Mouse (Mus musculus): ENCODE results near the gene Hoxc12. TPM values are rescaled to one million over a fixed set of nuclear protein-coding genes. Genes with fewer than 3 reads are reported as not detected.

The Hoxc12 gene
- total RNA-seq, 2 experiments from 2014 or later: not detected

GRCm38 (mm10) chr15:102934897-102935296, 1.7 kb upstream of the Hoxc12 start:
- no peak for ATAC-seq (ENCODE audit: poor library complexity, severe bottlenecking)

GRCm38 (mm10) chr15:102937036-102937666, 594 bp downstream of the Hoxc12 start:
- no peak for ATAC-seq (ENCODE audit: poor library complexity, severe bottlenecking)

GRCm38 (mm10) chr15:102939256-102940155, 2.9 kb downstream of the Hoxc12 start:
- ATAC-seq (ENCODE audit: poor library complexity, severe bottlenecking): no peak

GRCm38 (mm10) chr15:102942739-102943467, 6.3 kb downstream of the Hoxc12 start:
- ATAC-seq (ENCODE audit: poor library complexity, severe bottlenecking): no peak

- ATAC-seq (ENCODE audit: poor library complexity, severe bottlenecking): no peak
Measured at GRCm38 (mm10) chr15:102943468-102943813, 6.9 kb downstream of the Hoxc12 start.

GRCm38 (mm10) chr15:102945185-102946077, 8.9 kb downstream of the Hoxc12 start:
- ATAC-seq (ENCODE audit: poor library complexity, severe bottlenecking): no peak

GRCm38 (mm10) chr15:102947276-102947675, 10.7 kb downstream of the Hoxc12 start:
- ATAC-seq (ENCODE audit: poor library complexity, severe bottlenecking): no peak

GRCm38 (mm10) chr15:102948842-102949241, 12.3 kb downstream of the Hoxc12 start:
- ATAC-seq (ENCODE audit: poor library complexity, severe bottlenecking): no peak

GRCm38 (mm10) chr15:102949696-102950095, 13.1 kb downstream of the Hoxc12 start:
- no peak for ATAC-seq (ENCODE audit: poor library complexity, severe bottlenecking)

- ATAC-seq (ENCODE audit: poor library complexity, severe bottlenecking): no peak
Measured at GRCm38 (mm10) chr15:102950877-102951276, 14.3 kb downstream of the Hoxc12 start.

- ATAC-seq (ENCODE audit: poor library complexity, severe bottlenecking): no peak
Measured at GRCm38 (mm10) chr15:102953561-102953960, 17.0 kb downstream of the Hoxc12 start.

GRCm38 (mm10) chr15:102954192-102955006, 17.8 kb downstream of the Hoxc12 start, which contains the start of gene Hoxc11:
Hoxc11 (plus strand) TSS chr15:102954427.
- ATAC-seq (ENCODE audit: poor library complexity, severe bottlenecking): no peak

- no peak for ATAC-seq (ENCODE audit: poor library complexity, severe bottlenecking)
Measured at GRCm38 (mm10) chr15:102955007-102955382, 18.4 kb downstream of the Hoxc12 start.

- ATAC-seq (ENCODE audit: poor library complexity, severe bottlenecking): no peak
Measured at GRCm38 (mm10) chr15:102955833-102956640, 19.5 kb downstream of the Hoxc12 start.

GRCm38 (mm10) chr15:102956906-102957305, 20.3 kb downstream of the Hoxc12 start:
- ATAC-seq (ENCODE audit: poor library complexity, severe bottlenecking): no peak

GRCm38 (mm10) chr15:102959663-102960191, 23.2 kb downstream of the Hoxc12 start:
- ATAC-seq (ENCODE audit: poor library complexity, severe bottlenecking): no peak

GRCm38 (mm10) chr15:102961728-102962127, 25.2 kb downstream of the Hoxc12 start:
- no peak for ATAC-seq (ENCODE audit: poor library complexity, severe bottlenecking)

GRCm38 (mm10) chr15:102962492-102962891, 25.9 kb downstream of the Hoxc12 start:
- no peak for ATAC-seq (ENCODE audit: poor library complexity, severe bottlenecking)
